Mouse (Mus musculus) Patski (cell line): ENCODE measurements at regions not wholly inside any gene's neighbourhood (a gene's known extent, or its start where the extent isn't known, plus 50 kb on each side); places are given as distances from the start of the nearest gene placed in this dataset.
A peak's percentile ranks its signal among the peaks of the same experiment; 100 is the strongest.
"Not testable (repeated sequence)": the region's sequence is repeated elsewhere in the genome, so short reads cannot be mapped to it uniquely, and the experiment has no call there.

ENCODE experiments used
- ATAC-seq: fragments of 100-300 bp; one replicate; pipeline ENCODE4 v1.8.0; 2021
- CTCF ChIA-PET: fragments of 350-600 bp; sonication (Branson Sonifier 250); formaldehyde crosslinking; loops from one replicate; lab custom pipeline; 2022; ENCODE audit warnings: inconsistent platforms; lab: Charles Lee
- POLR2A ChIA-PET: fragments of 350-600 bp; sonication (Branson Sonifier 250); formaldehyde crosslinking; loops from one replicate; lab custom pipeline; 2022; ENCODE audit warnings: antibody characterized with exemption, inconsistent platforms; lab: Charles Lee
- DNase-seq: peaks from one replicate; pipeline ENCODE4 v3.0.0-alpha.2; 2011; ENCODE audit warnings: low read depth, low spot score
- H3K27me3 ChIP-seq: fragments of 371-371 bp; one replicate; pipeline ENCODE4 v1.5.1; 2021
- CTCF ChIP-seq: fragments of 100-300 bp; IDR thresholded peaks from one replicate; pipeline ENCODE4 v1.5.1; 2021
- in situ Hi-C: fragments of 300-500 bp; cut with MboI; formaldehyde crosslinking; loops from 3 replicates; pipeline ENCODE4 v1.11.1; 2018; ENCODE audit warnings: low pct_unique_long_range_greater_than_20kb, mixed read lengths

GRCm38 (mm10) chr13:27945062-27945461 lies 71.0 kb upstream of the Prl4a1 start:
- ATAC-seq (no peak), DNase-seq (no peak)
- TF ChIP-seq CTCF, result peak; percentile 50
- no peaks in the 10 kb centered on the region for H3K27me3 ChIP-seq
- CTCF ChIA-PET, result no interaction called here
- in situ Hi-C loops, result no loop called here
- POLR2A ChIA-PET, result no interaction called here

GRCm38 (mm10) chr13:27960421-27960820 lies 55.6 kb upstream of the Prl4a1 start:
- POLR2A ChIA-PET, DNase-seq, ATAC-seq, CTCF ChIA-PET, H3K27me3 ChIP-seq, in situ Hi-C loops: not testable (repeated sequence)

GRCm38 (mm10) chr13:27962381-27962780 lies 53.6 kb upstream of the Prl4a1 start:
- POLR2A ChIA-PET, H3K27me3 ChIP-seq, ATAC-seq, CTCF ChIA-PET, in situ Hi-C loops, DNase-seq: not testable (repeated sequence)

- in situ Hi-C loops, ATAC-seq, POLR2A ChIA-PET, H3K27me3 ChIP-seq, DNase-seq, CTCF ChIA-PET: not testable (repeated sequence)
Observed at GRCm38 (mm10) chr13:27966021-27966420, 50.0 kb upstream of the Prl4a1 start.
